Comparison of ENCODE assay signal across 17 mouse cellular contexts in the genomic region with DNA sequence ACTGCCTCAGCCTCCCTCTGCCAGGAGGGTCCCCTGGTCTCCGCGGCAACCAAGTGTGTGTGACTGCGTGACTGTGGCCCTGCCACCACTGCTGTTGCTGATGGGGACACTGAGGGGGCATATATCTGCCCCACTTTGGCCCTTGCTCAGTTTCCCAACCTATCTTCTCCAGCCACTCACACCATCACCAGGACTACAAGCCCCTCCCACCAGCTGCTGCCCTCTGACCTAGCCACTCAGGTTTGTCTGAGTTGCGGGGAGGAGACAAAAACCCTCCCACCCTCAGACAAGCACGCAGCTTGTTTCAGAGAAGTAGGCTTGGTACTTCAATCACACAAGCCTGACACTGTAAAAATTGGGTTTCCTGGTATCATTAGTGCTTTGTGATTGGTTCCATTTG. TPM values are rescaled to one million over a fixed set of nuclear protein-coding genes. Genes with fewer than 3 reads are reported as not detected.
DNase-seq lines count a peak whose midpoint lies in the region; ATAC-seq and TF ChIP-seq lines count a peak whose summit lies in the region.
"Had no signal": no experiment of that assay in that cellular context is flagged by ENCODE, and none has a peak within 500 bp of the region (broad histone marks: within the 10 kb centered on the region; RNA-seq: fewer than 3 reads in every experiment).

No protein-coding gene starts in this region.

- H3K27ac ChIP-seq in liver, postnatal 0 days (ENCODE audit: low read depth) = no peak overlapping the region
- no peak overlapping the region for H3K27ac ChIP-seq in liver, embryonic 16.5 days (ENCODE audit: low read length)
- H3K27ac ChIP-seq: forebrain, embryonic 10.5 days; kidney, embryonic 15.5 days; lung, embryonic 15.5 days; midbrain, embryonic 15.5 days had no signal

- H3K9me3 ChIP-seq in liver, postnatal 0 days (ENCODE audit: low read length) = no peaks in the 10 kb centered on the region
- no peaks in the 10 kb centered on the region for H3K9me3 ChIP-seq in liver, embryonic 16.5 days (replicated peaks; ENCODE audit: control insufficient read depth, low read length)
- H3K9me3 ChIP-seq: forebrain, embryonic 10.5 days; kidney, embryonic 15.5 days; lung, embryonic 15.5 days; midbrain, embryonic 15.5 days had no signal

- H3K4me3 ChIP-seq in liver, postnatal 0 days (ENCODE audit: low read depth, low read length) = no peak overlapping the region
- H3K4me3 ChIP-seq in liver, embryonic 16.5 days (ENCODE audit: low read depth, low read length) = no peak overlapping the region
- H3K4me3 ChIP-seq: forebrain, embryonic 10.5 days; kidney, embryonic 15.5 days; lung, embryonic 15.5 days; midbrain, embryonic 15.5 days had no signal

- TF ChIP-seq CTCF in liver, postnatal 0 days (IDR thresholded peaks at IDR 0.05; ENCODE audit: low read depth) = no peak

- 25% methylated on average over 5 of the region's 5 CpGs for WGBS in liver, postnatal 0 days (ENCODE audit: insufficient replicate concordance)
- WGBS in liver, embryonic 16.5 days (ENCODE audit: insufficient replicate concordance) = 20% methylated on average over 5 of the region's 5 CpGs

- H3K36me3 ChIP-seq in liver, postnatal 0 days (replicated peaks; ENCODE audit: insufficient read depth, low read length) = no peaks in the 10 kb centered on the region
- H3K36me3 ChIP-seq in liver, embryonic 16.5 days (ENCODE audit: control insufficient read depth, insufficient read depth) = no peaks in the 10 kb centered on the region
- H3K36me3 ChIP-seq: forebrain, embryonic 10.5 days; kidney, embryonic 15.5 days; lung, embryonic 15.5 days; midbrain, embryonic 15.5 days had no signal

- peaks cover 60% of the 10 kb centered on the region for H3K27me3 ChIP-seq in liver, postnatal 0 days (ENCODE audit: insufficient read depth, low read length)
- peaks cover 61% of the 10 kb centered on the region for H3K27me3 ChIP-seq in liver, embryonic 16.5 days (ENCODE audit: control insufficient read depth, insufficient read depth, low read depth, low read length)

- peaks cover 14% of the 10 kb centered on the region for H3K4me1 ChIP-seq in liver, postnatal 0 days (ENCODE audit: insufficient read depth)
- H3K4me1 ChIP-seq in liver, embryonic 16.5 days (ENCODE audit: control insufficient read depth, low read depth, low read length) = peaks cover 36% of the 10 kb centered on the region

- no peak overlapping the region for H3K4me2 ChIP-seq in liver, postnatal 0 days (ENCODE audit: low read depth, low read length)
- H3K4me2 ChIP-seq in liver, embryonic 16.5 days (ENCODE audit: low read depth, low read length) = no peak overlapping the region; the same call in 1 of the 2 replicates
- H3K4me2 ChIP-seq: kidney, embryonic 15.5 days; lung, embryonic 15.5 days; midbrain, embryonic 15.5 days had no signal

- ATAC-seq in liver, postnatal 0 days = no peak
- ATAC-seq in erythroblast, adult 5-6 weeks (replicated peaks; ENCODE audit: low FRiP score, poor library complexity, severe bottlenecking) = 0 out of 2 replicates have a peak, but pooled peaks have one; percentile 51
- ATAC-seq in liver, embryonic 16.5 days (ENCODE audit: low read depth) = peak; percentile 40; the same call in 1 of the 2 replicates
- ATAC-seq: midbrain, embryonic 15.5 days had no signal

- no peak overlapping the region for H3K9ac ChIP-seq in liver, postnatal 0 days (replicated peaks)
- no peak overlapping the region for H3K9ac ChIP-seq in liver, embryonic 16.5 days (ENCODE audit: low read depth, low read length)
- H3K9ac ChIP-seq: kidney, embryonic 15.5 days; lung, embryonic 15.5 days; midbrain, embryonic 15.5 days had no signal

- no peak for TF ChIP-seq EP300 in liver, postnatal 0 days (IDR thresholded peaks at IDR 0.05; ENCODE audit: low read depth)

- peak; percentile 43 for DNase-seq in embryo, embryonic 10.5 days (ENCODE audit: low spot score)
- no peak for DNase-seq in embryo, embryonic 11 days
- peak; percentile 78 for DNase-seq in liver
- DNase-seq in liver, postnatal 0 days = no peak
- DNase-seq in urinary bladder, adult 18-20 months (ENCODE audit: low spot score in 2 of 2) = no peak
- DNase-seq in B cell, adult 2 months = no peak
- DNase-seq: adrenal gland, postnatal 10 days; cerebellum, adult 2 months; right cerebral cortex, postnatal 4 days; thymus, adult 18-20 months had no signal

RNA-seq across cellular contexts. Expression of gene Cacna2d2, which starts 24.0 kb away (rescaled TPM):
- not detected in 2 replicates for polyA plus RNA-seq in liver, postnatal 0 days (2015; fragmentation: Nextera tagmentation; extraction: Ambion mirVana)
- 0.63 TPM in 1 of 2 replicates, not detected in the other for total RNA-seq in erythroblast, adult 5-6 weeks (2015; ENCODE audit: low replicate concordance)
- total RNA-seq in erythroblast, adult 5-6 weeks (2017; ENCODE audit: low replicate concordance) = not detected in 2 replicates
- polyA plus RNA-seq in liver, embryonic 16.5 days (2015; fragmentation: Nextera tagmentation; extraction: Ambion mirVana) = not detected in 2 replicates
- total RNA-seq: MEL had no signal

RNA-seq across cellular contexts. Expression of gene 6430571L13Rik, which starts 35.0 kb away (rescaled TPM):
- polyA plus RNA-seq in liver, postnatal 0 days (2015; fragmentation: Nextera tagmentation; extraction: Ambion mirVana) = 0.14 and 0.22 TPM in 2 replicates
- not detected in 2 replicates for total RNA-seq in erythroblast, adult 5-6 weeks (2015; ENCODE audit: low replicate concordance)
- not detected in 2 replicates for total RNA-seq in erythroblast, adult 5-6 weeks (2017; ENCODE audit: low replicate concordance)
- 0.07 and 0.18 TPM in 2 replicates for polyA plus RNA-seq in liver, embryonic 16.5 days (2015; fragmentation: Nextera tagmentation; extraction: Ambion mirVana)

RNA-seq across cellular contexts. Expression of gene Hemk1, which starts 37.3 kb away (rescaled TPM):
- polyA plus RNA-seq in liver, postnatal 0 days (2015; fragmentation: Nextera tagmentation; extraction: Ambion mirVana) = 2.5 and 3.2 TPM in 2 replicates
- total RNA-seq in erythroblast, adult 5-6 weeks (2015; ENCODE audit: low replicate concordance) = 2.7 TPM in 1 of 2 replicates, not detected in the other
- 0.94 and 5.2 TPM in 2 replicates for total RNA-seq in erythroblast, adult 5-6 weeks (2017; ENCODE audit: low replicate concordance)
- polyA plus RNA-seq in liver, embryonic 16.5 days (2015; fragmentation: Nextera tagmentation; extraction: Ambion mirVana) = 2.9 TPM in 2 replicates

Comparison
In these comparisons a context has a peak if more than half of its experiments do, and no peak if none do; other contexts are left out.
1. DNase-seq: peak in embryo, embryonic 10.5 days (single experiment) and liver (single experiment); none in embryo, embryonic 11 days (single experiment), liver, postnatal 0 days (single experiment), urinary bladder, adult 18-20 months (0 of 2) and B cell, adult 2 months (0 of 2).